Mouse (Mus musculus) heart, adult 2 months (tissue): Measurements from ENCODE around the gene Asb5. TPM values are rescaled to one million over a fixed set of nuclear protein-coding genes. Genes with fewer than 3 reads are reported as not detected.
"Not testable (repeated sequence)": the region's sequence is repeated elsewhere in the genome, so short reads cannot be mapped to it uniquely, and the experiment has no call there.

Experiments
- DNase-seq, 2 experiments: peaks; one replicate each; pipeline ENCODE4 v3.0.0; 2021
- H3K27ac ChIP-seq: fragments of 200-600 bp; 2 replicates; pipeline ENCODE4 v1.8.1; 2022
- H3K27me3 ChIP-seq: fragments of 200-500 bp; 2 replicates; pipeline ENCODE4 v1.6.1; 2012; ENCODE audit warnings: mild to moderate bottlenecking, low read length, inconsistent platforms, mixed read lengths; ENCODE audit not compliant: control insufficient read depth, insufficient read depth
- H3K36me3 ChIP-seq: fragments of 200-500 bp; 2 replicates; pipeline ENCODE4 v1.6.1; 2012; ENCODE audit warnings: low read length, inconsistent platforms; ENCODE audit not compliant: control insufficient read depth, insufficient read depth
- H3K4me1 ChIP-seq: fragments of 200-500 bp; 2 replicates; pipeline ENCODE4 v1.6.1; 2011; ENCODE audit warnings: low read length; ENCODE audit not compliant: control insufficient read depth, insufficient read depth
- H3K4me3 ChIP-seq: fragments of 200-600 bp; 2 replicates; pipeline ENCODE4 v1.8.1; 2022
- H3K79me2 ChIP-seq: fragments of 200-500 bp; replicated peaks from 2 replicates; pipeline ENCODE4 v1.6.1; 2012; ENCODE audit warnings: mild to moderate bottlenecking, inconsistent platforms, low read length, moderate library complexity, mixed read lengths; ENCODE audit not compliant: control insufficient read depth, insufficient read depth
- H3K9ac ChIP-seq: fragments of 200-500 bp; 2 replicates; pipeline ENCODE4 v1.6.1; 2012; ENCODE audit warnings: low read depth, mild to moderate bottlenecking, control low read depth, inconsistent platforms, low read length, mixed read lengths
- CTCF ChIP-seq: fragments of 200-600 bp; IDR thresholded peaks from 2 replicates; pipeline ENCODE4 v1.8.1; 2022; ENCODE audit warnings: antibody characterized with exemption, mild to moderate bottlenecking, moderate library complexity
- EP300 ChIP-seq: fragments of 200-500 bp; IDR thresholded peaks from 2 replicates; pipeline ENCODE4 v1.6.1; 2011; ENCODE audit warnings: low read depth, low read length, control low read depth; ENCODE audit not compliant: insufficient read depth
- POLR2A ChIP-seq: fragments of 200-500 bp; IDR thresholded peaks from 2 replicates; pipeline ENCODE4 v1.6.1; 2011; ENCODE audit warnings: mild to moderate bottlenecking, low read depth, low read length, control low read depth; ENCODE audit not compliant: insufficient read depth
- WGBS: fragments of 180-500 bp; shearing (Covaris S2); methylation state at CpG from one replicate; pipeline ENCODE4 v1.1.7; 2018; 5-methylcytosine and 5-hydroxymethylcytosine counted together
- intact Hi-C: fragments of 180-260 bp; cut with DNase I; formaldehyde crosslinking; loops from one replicate; pipeline ENCODE4 v1.15.1; 2025
- polyA plus RNA-seq: library from polyadenylated mRNA; depleted of rRNA; stranded (reverse); fragments of >200 nt; gene quantifications from 2 replicates; pipeline ENCODE4 v1.2.3, GENCODE M21; 2012
- total RNA-seq, 2 experiments: library from RNA; stranded (reverse); gene quantifications; 2 replicates each; pipeline ENCODE4 v1.2.3; 2021

Gene Asb5
- total and polyA plus RNA-seq, 3 experiments: 18.6 to 25.4 (median 22.6) TPM

- no peak for DNase-seq
- Histone ChIP-seq H3K4me3 (no peak overlapping the region), H3K36me3 (no peaks in the 10 kb centered on the region), H3K79me2 (no peaks in the 10 kb centered on the region), H3K9ac (no peak overlapping the region), H3K27ac (no peak overlapping the region), H3K4me1 (no peaks in the 10 kb centered on the region; the same call in 1 of the 2 replicates), H3K27me3 (no peaks in the 10 kb centered on the region)
- intact Hi-C loops: no loop called here
- 78% methylated on average over 2 of the region's 2 CpGs for WGBS
- TF ChIP-seq POLR2A (no peak), CTCF (no peak), EP300 (no peak)
These were observed 67.6 kb downstream of the Asb5 start for GRCm38 (mm10) chr8:54596940-54597339.

- WGBS: 84% methylated on average over 2 of the region's 2 CpGs
- Histone ChIP-seq H3K27me3 (no peaks in the 10 kb centered on the region), H3K4me3 (no peak overlapping the region), H3K27ac (no peak overlapping the region), H3K4me1 (no peaks in the 10 kb centered on the region; the same call in 1 of the 2 replicates), H3K79me2 (no peaks in the 10 kb centered on the region), H3K36me3 (no peaks in the 10 kb centered on the region), H3K9ac (no peak overlapping the region)
- TF ChIP-seq POLR2A (no peak), CTCF (no peak), EP300 (no peak)
- intact Hi-C loops: no loop called here
- DNase-seq: no peak
These were observed 68.0 kb downstream of the Asb5 start for GRCm38 (mm10) chr8:54597386-54597785.

DNA sequence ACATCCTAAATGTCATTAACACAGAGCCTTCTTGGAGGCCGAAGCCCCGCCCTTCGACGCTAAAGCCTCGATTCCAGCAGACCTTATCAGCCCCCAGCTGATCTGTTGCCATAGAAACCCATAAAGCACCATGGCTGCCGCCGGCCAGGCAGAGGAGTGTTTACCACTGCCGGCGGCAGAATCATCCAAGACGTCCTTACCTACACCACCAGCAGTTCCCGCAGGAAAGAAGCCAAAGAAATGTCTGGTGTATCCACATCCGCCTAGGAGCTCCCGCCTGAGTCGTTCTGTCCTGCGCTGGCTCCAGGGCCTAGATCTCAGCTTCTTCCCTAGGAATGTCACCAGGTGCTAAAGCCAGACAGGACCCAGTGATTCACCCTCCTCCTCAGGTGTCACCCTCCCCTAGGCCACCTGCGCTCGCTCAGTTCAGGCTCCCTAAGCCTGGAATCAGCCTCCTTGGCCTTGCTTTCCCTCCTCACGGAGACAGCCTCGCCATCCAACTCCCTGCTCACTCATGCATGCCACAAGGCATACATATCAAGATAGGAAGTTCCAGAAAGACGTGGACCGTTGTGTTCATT, 71.4 kb downstream of the Asb5 start, which contains the start of gene Spata4:
TSS of gene Spata4 (plus strand) at position 111 of the 581 bp plus-strand sequence.
- no peaks in the 10 kb centered on the region for H3K27me3 ChIP-seq
- no peak within 1 kb of the TSS for H3K27ac ChIP-seq
- TF ChIP-seq EP300: no peak
- no peak for TF ChIP-seq CTCF
- no peak for TF ChIP-seq POLR2A
- H3K79me2 ChIP-seq: no peaks in the 10 kb centered on the region
- no peak within 1 kb of the TSS for H3K9ac ChIP-seq
- peak in 1 of 2 experiments; percentile 17 for DNase-seq
- H3K4me3 ChIP-seq: no peak within 1 kb of the TSS
- WGBS: 25% methylated on average over 21 of the region's 21 CpGs
- H3K36me3 ChIP-seq: no peaks in the 10 kb centered on the region
- intact Hi-C loops: no loop called here
- H3K4me1 ChIP-seq: no peaks in the 10 kb centered on the region; the same call in 1 of the 2 replicates

DNA sequence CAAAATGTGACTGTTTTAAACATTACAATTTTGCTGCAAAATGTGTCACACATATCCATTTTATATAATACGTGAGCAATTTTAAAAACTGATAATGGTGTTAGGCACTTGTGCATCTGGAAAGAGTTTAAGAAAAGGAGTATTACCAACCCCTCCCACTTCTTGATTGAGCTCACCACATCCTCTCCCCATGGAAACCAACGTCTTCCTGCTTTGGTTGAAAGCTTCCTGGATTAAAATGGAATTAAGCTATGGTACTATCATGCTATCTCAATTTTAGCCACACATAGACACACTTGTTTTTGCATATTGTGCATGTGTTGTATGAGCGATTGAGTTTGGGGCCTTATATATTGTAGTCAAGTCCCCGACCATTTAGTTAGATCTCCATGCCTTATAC, 74.1 kb downstream of the Asb5 start:
- Histone ChIP-seq H3K27ac (no peak overlapping the region), H3K9ac (no peak overlapping the region), H3K4me3 (no peak overlapping the region), H3K79me2 (no peaks in the 10 kb centered on the region), H3K4me1 (no peaks in the 10 kb centered on the region; the same call in 1 of the 2 replicates), H3K27me3 (no peaks in the 10 kb centered on the region), H3K36me3 (peaks cover 2% of the 10 kb centered on the region; the same call in 1 of the 2 replicates)
- no peak for DNase-seq
- 68% methylated on average over 4 of the region's 4 CpGs for WGBS
- intact Hi-C loops: no loop called here
- TF ChIP-seq CTCF (no peak), EP300 (no peak), POLR2A (no peak)

DNA sequence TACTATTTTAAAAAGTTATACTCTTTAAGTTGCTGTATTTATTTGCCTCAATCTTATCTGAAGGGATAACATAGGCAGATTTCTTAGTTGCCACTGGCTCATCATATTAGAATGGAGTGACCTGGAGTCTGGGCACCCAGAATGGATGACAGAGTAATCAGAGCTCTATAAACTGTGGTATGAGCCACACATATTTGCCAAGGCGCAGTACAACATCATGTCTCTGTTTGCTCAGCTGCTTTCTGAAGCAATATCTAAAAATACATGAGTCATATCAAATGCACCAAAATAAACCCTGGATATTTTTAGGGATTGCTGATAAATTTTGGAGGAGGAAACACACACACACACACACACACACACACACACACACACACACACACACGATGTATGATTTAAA, 80.0 kb downstream of the Asb5 start:
- peak overlapping the region; percentile 84 for H3K27ac ChIP-seq
- 18% methylated on average over 2 of the region's 2 CpGs for WGBS
- TF ChIP-seq POLR2A: 0 out of 2 replicates have a peak, but pooled peaks have one; percentile 27
- TF ChIP-seq EP300: no peak
- TF ChIP-seq CTCF: no peak
- no peak overlapping the region for H3K4me3 ChIP-seq
- intact Hi-C loops: loop anchor here (2.0 kb wide), 1 partner anchor 39 kb away; no protein-coding TSS in a partner anchor
- H3K9ac ChIP-seq: no peak overlapping the region
- peaks cover 6% of the 10 kb centered on the region; the same call in 1 of the 2 replicates for H3K36me3 ChIP-seq
- H3K27me3 ChIP-seq: no peaks in the 10 kb centered on the region
- DNase-seq: peak in 1 of 2 experiments; percentile 39
- no peaks in the 10 kb centered on the region for H3K79me2 ChIP-seq
- H3K4me1 ChIP-seq: peaks cover 2% of the 10 kb centered on the region; the same call in 1 of the 2 replicates

DNA sequence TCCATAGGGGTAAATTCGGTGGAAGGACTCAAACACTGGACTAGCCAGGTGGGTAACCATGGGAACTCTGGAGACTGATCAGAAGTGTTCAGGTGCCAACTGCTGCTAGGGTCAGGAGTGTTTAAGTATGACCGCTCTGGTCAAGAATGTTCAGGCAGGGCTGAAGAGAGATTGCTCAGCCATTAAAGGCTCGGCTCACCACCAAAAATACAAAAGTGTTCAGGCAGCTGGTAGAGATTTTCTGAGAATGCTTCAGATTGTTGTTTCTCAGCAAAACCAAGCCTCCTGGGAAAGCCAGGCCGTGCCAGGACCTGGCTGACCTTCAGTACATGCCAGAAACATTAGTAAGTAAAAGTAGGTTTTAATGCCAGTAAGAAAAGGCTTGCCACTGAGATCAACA, 80.9 kb downstream of the Asb5 start:
- H3K9ac ChIP-seq: no peak overlapping the region
- DNase-seq: peak; percentile 41 to 63
- intact Hi-C loops: loop anchor here (5.0 kb wide), 1 partner anchor 73 kb away; no protein-coding TSS in a partner anchor
- peaks cover 2% of the 10 kb centered on the region; the same call in 1 of the 2 replicates for H3K4me1 ChIP-seq
- H3K27ac ChIP-seq: peak overlapping the region; percentile 81
- 0 out of 2 replicates have a peak, but pooled peaks have one; percentile 14 for TF ChIP-seq EP300
- no peak for TF ChIP-seq POLR2A
- no peak for TF ChIP-seq CTCF
- H3K4me3 ChIP-seq: no peak overlapping the region
- peaks cover 6% of the 10 kb centered on the region; the same call in 1 of the 2 replicates for H3K36me3 ChIP-seq
- H3K27me3 ChIP-seq: no peaks in the 10 kb centered on the region
- WGBS: 33% methylated on average over 4 of the region's 4 CpGs
- H3K79me2 ChIP-seq: no peaks in the 10 kb centered on the region

- intact Hi-C loops, H3K36me3 ChIP-seq, DNase-seq, H3K79me2 ChIP-seq, H3K27ac ChIP-seq, H3K9ac ChIP-seq, H3K4me1 ChIP-seq, H3K27me3 ChIP-seq, H3K4me3 ChIP-seq: not testable (repeated sequence)
- WGBS: 80% methylated on average over 17 of the region's 17 CpGs
These were observed 87.3 kb downstream of the Asb5 start for GRCm38 (mm10) chr8:54616710-54617109.
